Mouse (Mus musculus) stomach, embryonic 14.5 days (tissue): ENCODE measurements at regions not wholly inside any gene's neighbourhood (a gene's known extent, or its start where the extent isn't known, plus 50 kb on each side); places are given as distances from the start of the nearest gene placed in this dataset.

Experiments used
- ATAC-seq: fragments of 200-750 bp; cut with Nextera tagmentation; 2 replicates; pipeline ENCODE4 v1.8.0; 2017; ENCODE audit warnings: low read depth, moderate TSS enrichment; ENCODE audit not compliant: insufficient number of reproducible peaks, insufficient read depth, low FRiP score
- H3K27ac ChIP-seq: fragments of 300-500 bp; sonication (generic); 2 replicates; pipeline ENCODE4 v1.5.1; 2014; ENCODE audit warnings: mild to moderate bottlenecking, low read length, moderate library complexity, mixed read lengths
- H3K27me3 ChIP-seq: fragments of 300-500 bp; sonication (generic); 2 replicates; pipeline ENCODE4 v1.6.1; 2014; ENCODE audit warnings: low read length, control low read depth, mixed read lengths; ENCODE audit not compliant: control insufficient read depth, insufficient read depth
- H3K36me3 ChIP-seq: fragments of 300-500 bp; sonication (generic); 2 replicates; pipeline ENCODE4 v1.6.1; 2014; ENCODE audit warnings: mild to moderate bottlenecking, control low read depth, low read length, moderate library complexity, mixed read lengths; ENCODE audit not compliant: control insufficient read depth, insufficient read depth
- H3K4me1 ChIP-seq: fragments of 300-500 bp; sonication (generic); 2 replicates; pipeline ENCODE4 v1.6.1; 2014; ENCODE audit warnings: low read length, control low read depth, mixed read lengths; ENCODE audit not compliant: control insufficient read depth, insufficient read depth
- H3K4me2 ChIP-seq: fragments of 300-500 bp; sonication (generic); replicated peaks from 2 replicates; pipeline ENCODE4 v1.6.1; 2014; ENCODE audit warnings: low read depth, low read length, control low read depth
- H3K4me3 ChIP-seq: fragments of 300-500 bp; sonication (generic); 2 replicates; pipeline ENCODE4 v1.5.1; 2014; ENCODE audit warnings: low read depth, low read length, control low read depth
- H3K9ac ChIP-seq: fragments of 300-500 bp; sonication (generic); replicated peaks from 2 replicates; pipeline ENCODE4 v1.6.1; 2014; ENCODE audit warnings: low read depth, mild to moderate bottlenecking, control low read depth, low read length, moderate library complexity, mixed read lengths
- H3K9me3 ChIP-seq: fragments of 300-500 bp; sonication (generic); 2 replicates; pipeline ENCODE4 v1.6.1; 2016; ENCODE audit warnings: low read depth, low read length, control low read depth; ENCODE audit not compliant: control insufficient read depth
- WGBS: fragments of 180-500 bp; shearing (Covaris S2); extraction: QIAGEN DNeasy Blood & Tissue Kit; methylation state at CpG from one replicate; pipeline ENCODE4 v1.1.7; 2014; 5-methylcytosine and 5-hydroxymethylcytosine counted together

- Histone ChIP-seq H3K27me3 (no peaks in the 10 kb centered on the region), H3K36me3 (no peaks in the 10 kb centered on the region), H3K27ac (no peak overlapping the region), H3K4me2 (no peak overlapping the region), H3K4me3 (no peak overlapping the region), H3K9me3 (no peaks in the 10 kb centered on the region), H3K9ac (no peak overlapping the region), H3K4me1 (no peaks in the 10 kb centered on the region)
- ATAC-seq: no peak
- 87% methylated on average over 2 of the region's 2 CpGs for WGBS
Observed at GRCm38 (mm10) chr16:31583627-31584026, 79.6 kb upstream of the Dlg1 start.

GRCm38 (mm10) chr16:31584216-31584823 is 78.9 kb upstream of the Dlg1 start:
- Histone ChIP-seq H3K36me3 (no peaks in the 10 kb centered on the region), H3K9me3 (no peaks in the 10 kb centered on the region), H3K27me3 (no peaks in the 10 kb centered on the region), H3K9ac (no peak overlapping the region), H3K4me2 (no peak overlapping the region), H3K4me3 (no peak overlapping the region), H3K4me1 (no peaks in the 10 kb centered on the region), H3K27ac (peak overlapping the region; percentile 15; the same call in 1 of the 2 replicates)
- ATAC-seq: no peak
- 53% methylated on average over 4 of the region's 4 CpGs for WGBS

- 50% methylated on average over 1 of the region's 1 CpGs for whole genome bisulfite sequencing
- no peak overlapping the region for H3K4me3 ChIP-seq
- no peaks in the 10 kb centered on the region for H3K9me3 ChIP-seq
- ATAC-seq: no peak
- H3K27ac ChIP-seq: no peak overlapping the region
- no peak overlapping the region for H3K4me2 ChIP-seq
- H3K9ac ChIP-seq: no peak overlapping the region
- no peaks in the 10 kb centered on the region for H3K36me3 ChIP-seq
- H3K4me1 ChIP-seq: peaks cover 5% of the 10 kb centered on the region
- H3K27me3 ChIP-seq: no peaks in the 10 kb centered on the region
Observed at GRCm38 (mm10) chr16:31587036-31587435, 76.2 kb upstream of the Dlg1 start.

- no peaks in the 10 kb centered on the region for H3K9me3 ChIP-seq
- no peak for ATAC-seq
- 42% methylated on average over 6 of the region's 6 CpGs for WGBS
- no peaks in the 10 kb centered on the region for H3K27me3 ChIP-seq
- no peak overlapping the region for H3K4me3 ChIP-seq
- H3K4me1 ChIP-seq: peaks cover 20% of the 10 kb centered on the region
- no peak overlapping the region for H3K27ac ChIP-seq
- H3K4me2 ChIP-seq: no peak overlapping the region
- no peaks in the 10 kb centered on the region for H3K36me3 ChIP-seq
- H3K9ac ChIP-seq: no peak overlapping the region
Observed at GRCm38 (mm10) chr16:31589576-31589975, 73.7 kb upstream of the Dlg1 start.

- Histone ChIP-seq H3K9ac (no peak overlapping the region), H3K27ac (peak overlapping the region; percentile 83; the same call in 1 of the 2 replicates), H3K4me2 (peak overlapping the region; percentile 22; the same call in 1 of the 2 replicates), H3K9me3 (no peaks in the 10 kb centered on the region), H3K27me3 (no peaks in the 10 kb centered on the region), H3K36me3 (no peaks in the 10 kb centered on the region), H3K4me3 (no peak overlapping the region), H3K4me1 (peaks cover 20% of the 10 kb centered on the region)
- 68% methylated on average over 3 of the region's 3 CpGs for WGBS
- 0 out of 2 replicates have a peak, but pooled peaks have one; percentile 12 for ATAC-seq
Observed at GRCm38 (mm10) chr16:31591565-31591964, 71.7 kb upstream of the Dlg1 start.

GRCm38 (mm10) chr16:31592014-31592871 is 71.0 kb upstream of the Dlg1 start:
- Histone ChIP-seq H3K9me3 (no peaks in the 10 kb centered on the region), H3K27ac (peak overlapping the region; percentile 83), H3K4me2 (peak overlapping the region; percentile 22; the same call in 1 of the 2 replicates), H3K4me3 (no peak overlapping the region), H3K9ac (no peak overlapping the region), H3K4me1 (peaks cover 20% of the 10 kb centered on the region), H3K27me3 (no peaks in the 10 kb centered on the region), H3K36me3 (no peaks in the 10 kb centered on the region)
- 2% methylated on average over 7 of the region's 7 CpGs for WGBS
- ATAC-seq: peak; percentile 97

- Histone ChIP-seq H3K27ac (peak overlapping the region; percentile 83), H3K9me3 (no peaks in the 10 kb centered on the region), H3K4me3 (no peak overlapping the region), H3K36me3 (no peaks in the 10 kb centered on the region), H3K27me3 (no peaks in the 10 kb centered on the region), H3K9ac (no peak overlapping the region), H3K4me2 (0 out of 2 replicates have a peak overlapping the region, but pooled peaks have one; percentile 22), H3K4me1 (peaks cover 20% of the 10 kb centered on the region)
- no peak for ATAC-seq
- 40% methylated on average over 9 of the region's 9 CpGs for WGBS
Observed at GRCm38 (mm10) chr16:31592973-31593683, 70.1 kb upstream of the Dlg1 start.

GRCm38 (mm10) chr16:31597965-31598364 is 65.3 kb upstream of the Dlg1 start:
- H3K4me1 ChIP-seq: peaks cover 5% of the 10 kb centered on the region
- H3K4me3 ChIP-seq: no peak overlapping the region
- no peaks in the 10 kb centered on the region for H3K9me3 ChIP-seq
- WGBS: 87% methylated on average over 5 of the region's 5 CpGs
- no peaks in the 10 kb centered on the region for H3K27me3 ChIP-seq
- no peak overlapping the region for H3K27ac ChIP-seq
- no peak overlapping the region for H3K4me2 ChIP-seq
- H3K36me3 ChIP-seq: no peaks in the 10 kb centered on the region
- no peak overlapping the region for H3K9ac ChIP-seq
- ATAC-seq: no peak
